Mouse (Mus musculus) limb, embryonic 15.5 days (tissue): ENCODE results near the gene Mad2l2. TPM values are rescaled to one million over a fixed set of nuclear protein-coding genes. Genes with fewer than 3 reads are reported as not detected.

Source experiments
- ATAC-seq: fragments of 200-750 bp; cut with Nextera tagmentation; 2 replicates; pipeline ENCODE4 v1.8.0; 2017; ENCODE audit warnings: low read depth, moderate TSS enrichment; ENCODE audit not compliant: insufficient number of reproducible peaks, low FRiP score, low TSS enrichment
- H3K27ac ChIP-seq: fragments of 300-500 bp; sonication (generic); 2 replicates; pipeline ENCODE4 v1.5.1; 2015; ENCODE audit warnings: moderate library complexity, mild to moderate bottlenecking, inconsistent platforms
- H3K27me3 ChIP-seq: fragments of 300-500 bp; sonication (generic); 2 replicates; pipeline ENCODE4 v1.6.1; 2015; ENCODE audit warnings: inconsistent platforms
- H3K36me3 ChIP-seq: fragments of 300-500 bp; sonication (generic); 2 replicates; pipeline ENCODE4 v1.6.1; 2015; ENCODE audit warnings: inconsistent platforms
- H3K4me1 ChIP-seq: fragments of 300-500 bp; sonication (generic); 2 replicates; pipeline ENCODE4 v1.6.1; 2015; ENCODE audit warnings: inconsistent platforms
- H3K4me2 ChIP-seq: fragments of 300-500 bp; sonication (generic); 2 replicates; pipeline ENCODE4 v1.6.1; 2015; ENCODE audit warnings: mild to moderate bottlenecking, inconsistent platforms
- H3K4me3 ChIP-seq: fragments of 300-500 bp; sonication (generic); 2 replicates; pipeline ENCODE4 v1.5.1; 2015; ENCODE audit warnings: mild to moderate bottlenecking, inconsistent platforms
- H3K9ac ChIP-seq: fragments of 300-500 bp; sonication (generic); 2 replicates; pipeline ENCODE4 v1.6.1; 2015; ENCODE audit warnings: inconsistent platforms
- H3K9me3 ChIP-seq: fragments of 300-500 bp; sonication (generic); 2 replicates; pipeline ENCODE4 v1.6.1; 2016; ENCODE audit warnings: inconsistent platforms
- WGBS: fragments of 180-500 bp; shearing (Covaris S2); methylation state at CpG from one replicate; pipeline ENCODE4 v1.1.7; 2015; 5-methylcytosine and 5-hydroxymethylcytosine counted together
- polyA plus RNA-seq: library from polyadenylated mRNA; unstranded; fragments of >200 nt; fragmentation: Nextera tagmentation; extraction: Ambion mirVana; gene quantifications from 2 replicates; pipeline ENCODE4 v1.2.1, GENCODE M21; 2015

Gene Mad2l2
- polyA plus RNA-seq, 1 experiment from 2014 or later: 47.7 TPM

DNA sequence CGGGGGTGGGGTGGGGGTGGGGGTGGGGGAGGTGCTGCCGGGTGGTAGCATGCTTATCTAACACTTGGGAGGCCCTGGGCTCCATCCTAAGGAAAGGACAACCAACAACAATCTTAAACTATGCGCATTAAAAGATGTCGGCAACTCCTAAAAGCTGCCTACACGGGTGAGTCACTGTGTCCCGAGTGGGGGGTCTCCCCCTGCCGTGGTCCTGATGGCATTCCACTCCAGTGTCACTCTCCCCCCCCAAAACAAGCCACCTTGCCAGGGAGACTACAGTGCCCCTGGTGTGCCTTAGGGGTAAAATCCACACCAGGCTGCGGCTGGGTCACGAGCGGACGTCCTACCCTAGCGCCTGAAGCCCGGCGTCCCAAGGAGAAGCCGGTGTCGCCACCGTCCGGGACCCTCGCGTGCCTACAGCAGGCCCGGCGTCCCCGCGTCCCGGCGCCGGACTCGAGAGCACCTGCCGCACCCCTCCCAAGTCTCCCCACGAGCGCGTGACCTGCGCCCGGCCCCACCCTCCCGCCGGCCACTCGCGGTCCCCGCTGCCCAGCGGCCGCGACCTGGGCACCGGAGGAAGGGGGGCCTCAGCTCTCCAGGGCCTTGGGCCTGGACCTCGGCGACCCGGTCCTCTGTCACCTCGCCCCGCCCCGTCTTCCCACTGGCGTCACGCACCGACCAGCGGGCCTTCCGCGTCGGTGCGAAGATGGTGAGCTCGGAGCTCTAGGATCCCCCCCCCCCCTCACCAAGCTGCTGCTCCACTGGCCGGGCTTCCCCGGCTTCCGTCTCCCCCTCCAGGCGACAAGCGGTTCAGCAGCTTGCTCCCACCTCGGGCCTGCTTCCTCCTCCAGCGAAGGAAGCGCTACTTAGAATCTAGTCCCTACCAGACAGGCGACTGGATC is 21.3 kb downstream of the Mad2l2 start, which contains the start of gene Fbxo6:
Gene Fbxo6, minus strand, starts transcription at position 874 of the 902 bp plus-strand sequence.
- Histone ChIP-seq H3K36me3 (peaks cover 12% of the 10 kb centered on the region; the same call in 1 of the 2 replicates), H3K4me2 (peak within 1 kb of the TSS; percentile 95)
- ATAC-seq: peak; percentile 84

DNA sequence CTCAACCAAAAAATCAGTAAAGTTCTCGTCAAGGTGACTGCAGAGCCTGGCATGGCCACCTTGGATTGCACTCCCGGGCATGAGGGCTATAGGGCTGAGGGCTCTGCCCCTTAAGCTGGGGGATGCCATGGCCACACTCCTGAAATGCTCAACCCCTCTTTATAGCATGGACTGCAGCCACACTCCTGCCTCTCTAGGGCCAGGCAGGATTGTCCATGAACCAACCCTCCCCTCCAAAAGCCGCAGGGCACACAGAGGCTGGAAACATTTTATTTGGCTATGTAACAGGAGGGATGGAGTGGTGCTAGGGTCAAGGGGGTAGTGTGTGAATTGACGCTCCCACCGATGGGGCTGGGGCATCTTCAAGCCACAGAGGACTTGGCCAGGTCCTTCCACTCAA is 22.4 kb downstream of the Mad2l2 start:
- Histone ChIP-seq H3K4me1 (peaks cover 23% of the 10 kb centered on the region; the same call in 1 of the 2 replicates), H3K9me3 (no peaks in the 10 kb centered on the region), H3K27ac (no peak overlapping the region), H3K27me3 (no peaks in the 10 kb centered on the region), H3K4me2 (no peak overlapping the region), H3K36me3 (peaks cover 3% of the 10 kb centered on the region; the same call in 1 of the 2 replicates), H3K4me3 (no peak overlapping the region), H3K9ac (no peak overlapping the region)
- 79% methylated on average over 5 of the region's 5 CpGs for WGBS
- ATAC-seq: no peak

More for the DNA sequence above, 21.3 kb downstream of the Mad2l2 start, which contains the start of gene Fbxo6:
- H3K27me3 ChIP-seq: no peaks in the 10 kb centered on the region
- H3K4me3 ChIP-seq: peak within 1 kb of the TSS; percentile 66
- H3K4me1 ChIP-seq: peaks cover 23% of the 10 kb centered on the region; the same call in 1 of the 2 replicates
- no peaks in the 10 kb centered on the region for H3K9me3 ChIP-seq
- peak within 1 kb of the TSS; percentile 65 for H3K9ac ChIP-seq
- H3K27ac ChIP-seq: peak within 1 kb of the TSS; percentile 74
- 1% methylated on average over 65 of the region's 67 CpGs for WGBS

DNA sequence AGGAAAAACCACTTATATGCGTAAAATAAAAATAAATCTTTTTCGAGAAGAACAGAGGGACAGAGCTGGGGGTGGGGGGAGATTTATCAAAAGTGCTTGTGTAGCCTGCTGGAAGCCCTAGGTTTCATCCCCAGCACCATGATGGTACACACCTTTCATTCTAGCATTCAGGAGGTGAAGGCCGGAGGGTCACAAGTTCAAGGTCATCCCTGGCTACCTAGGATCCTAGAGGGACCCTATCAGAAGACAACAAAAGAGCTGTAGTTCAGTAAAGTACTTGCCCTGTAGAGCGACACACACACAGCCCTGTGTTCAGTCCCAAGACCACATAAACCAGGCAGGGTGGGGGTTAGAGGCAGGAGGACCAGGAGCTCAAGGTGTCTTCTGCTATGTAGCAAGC is 23.8 kb downstream of the Mad2l2 start:
- 90% methylated on average over 4 of the region's 4 CpGs for WGBS
- Histone ChIP-seq H3K27me3 (peaks cover 6% of the 10 kb centered on the region; the same call in 1 of the 2 replicates), H3K27ac (no peak overlapping the region), H3K4me1 (peaks cover 31% of the 10 kb centered on the region), H3K9ac (no peak overlapping the region), H3K36me3 (peaks cover 3% of the 10 kb centered on the region; the same call in 1 of the 2 replicates), H3K4me3 (no peak overlapping the region), H3K9me3 (no peaks in the 10 kb centered on the region), H3K4me2 (no peak overlapping the region)
- ATAC-seq: no peak

DNA sequence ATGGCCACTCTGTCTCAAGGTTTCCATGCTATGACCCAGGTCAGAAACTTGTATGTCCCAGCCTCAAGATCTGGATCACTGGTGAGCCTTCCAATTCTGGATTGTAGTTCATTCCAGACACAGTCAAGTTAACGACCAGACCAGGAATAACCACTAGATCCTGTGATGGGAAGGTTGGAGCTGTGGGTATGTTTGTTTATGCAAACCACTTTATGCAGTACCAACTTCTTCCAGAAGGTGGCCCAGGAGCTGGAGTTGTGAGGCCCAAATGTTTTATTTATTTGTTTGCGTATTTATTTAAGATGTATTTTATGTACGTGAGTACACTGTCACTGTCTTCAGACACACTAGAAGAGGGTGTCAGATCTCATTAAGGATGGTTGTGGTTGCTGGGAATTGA is 24.8 kb downstream of the Mad2l2 start:
- Histone ChIP-seq H3K27ac (no peak overlapping the region), H3K9ac (no peak overlapping the region), H3K27me3 (peaks cover 6% of the 10 kb centered on the region; the same call in 1 of the 2 replicates), H3K9me3 (no peaks in the 10 kb centered on the region), H3K4me2 (no peak overlapping the region), H3K4me3 (no peak overlapping the region), H3K4me1 (peaks cover 33% of the 10 kb centered on the region), H3K36me3 (peaks cover 3% of the 10 kb centered on the region; the same call in 1 of the 2 replicates)
- ATAC-seq: no peak
- 58% methylated on average over 3 of the region's 3 CpGs for WGBS

DNA sequence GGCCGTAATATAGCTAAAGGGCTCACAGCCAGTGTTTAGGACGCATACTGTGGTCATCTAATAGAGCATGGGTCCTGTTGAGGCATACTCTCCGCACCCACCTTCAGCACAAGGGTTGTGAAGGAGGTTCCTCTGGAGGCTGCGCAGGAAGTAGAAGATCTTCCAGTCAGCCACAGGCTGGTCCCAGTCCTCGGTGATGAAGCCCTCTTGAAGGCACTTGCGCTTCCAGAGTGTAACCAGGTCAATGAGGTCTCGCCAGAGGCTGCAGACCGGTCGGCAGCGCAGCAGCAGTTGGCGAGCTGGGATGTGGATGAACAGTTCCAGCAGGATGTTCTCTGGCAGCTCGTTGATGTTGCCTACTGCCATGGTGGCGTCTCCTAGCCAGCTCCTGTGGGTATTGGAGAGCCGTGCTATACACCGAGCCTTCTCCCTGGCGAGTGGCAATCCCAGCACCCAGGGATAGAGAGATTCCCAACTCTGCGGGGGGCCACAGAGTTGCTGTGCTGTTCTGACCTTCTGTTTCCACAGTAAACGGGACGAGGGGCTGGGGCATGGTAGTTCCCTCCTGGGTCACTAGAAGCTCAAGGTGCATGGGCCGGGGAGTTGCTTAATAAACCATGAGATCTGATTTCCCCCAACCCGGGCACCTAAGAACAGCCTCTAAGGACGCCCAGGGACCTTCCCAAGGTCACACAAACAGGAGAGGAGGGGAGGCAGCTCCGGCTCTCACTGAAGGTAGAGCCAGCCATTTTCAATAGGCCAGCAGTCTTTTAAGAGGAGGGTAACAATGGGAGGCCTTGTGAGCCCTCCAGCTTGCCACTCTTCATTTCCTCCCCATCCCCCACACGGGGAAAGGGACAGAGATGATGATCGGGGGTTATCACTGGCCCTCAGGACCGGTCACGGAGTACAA is 28.5 kb downstream of the Mad2l2 start:
- 37% methylated on average over 27 of the region's 27 CpGs for WGBS
- ATAC-seq: no peak
- peak overlapping the region; percentile 97 for H3K4me2 ChIP-seq

DNA sequence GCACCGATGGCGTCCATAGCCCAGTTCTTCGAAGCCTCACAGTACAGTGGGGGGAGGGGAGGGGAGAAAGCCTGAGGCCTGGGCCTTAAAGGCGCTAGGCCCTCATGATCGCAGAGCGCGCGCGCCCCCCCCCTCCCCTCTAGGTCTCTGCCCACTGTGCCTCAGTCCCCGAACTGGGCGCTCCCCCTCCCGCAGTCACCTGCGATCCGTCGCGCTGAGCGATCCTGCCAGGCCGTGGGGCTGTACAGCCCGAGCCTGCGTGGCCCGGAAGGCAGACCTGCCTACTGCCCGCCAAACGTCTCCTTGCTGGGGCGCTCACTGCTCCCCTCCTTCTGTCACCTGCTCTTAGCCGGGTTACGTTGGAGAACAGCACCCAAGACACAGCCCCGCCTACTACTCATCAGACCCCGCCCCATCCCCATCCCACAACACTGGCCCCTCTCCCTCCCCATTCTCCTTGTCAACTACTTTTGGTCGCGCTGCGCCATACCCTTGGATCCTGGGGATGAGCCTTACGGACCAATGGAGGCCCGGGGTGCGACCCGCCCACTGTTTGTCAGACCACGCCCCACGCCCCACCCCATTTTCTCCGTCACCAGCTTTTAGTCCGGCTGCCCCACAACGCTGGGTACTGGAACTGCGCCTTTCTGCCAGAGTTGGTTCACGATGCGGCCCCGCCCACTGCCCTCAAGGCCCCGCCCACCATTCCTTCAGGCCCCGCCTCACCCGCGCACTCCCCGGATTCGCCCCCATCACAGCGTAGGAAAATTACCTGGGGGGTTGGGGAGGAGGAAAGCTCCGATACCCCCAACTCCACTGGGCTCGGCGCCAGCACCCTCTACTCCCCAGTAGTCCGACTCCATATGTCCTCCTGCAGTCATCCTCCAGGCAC is 29.6 kb downstream of the Mad2l2 start:
- Histone ChIP-seq H3K4me2 (peak overlapping the region; percentile 97), H3K9me3 (no peaks in the 10 kb centered on the region), H3K27ac (no peak overlapping the region), H3K9ac (peak overlapping the region; percentile 63), H3K4me1 (peaks cover 43% of the 10 kb centered on the region), H3K4me3 (peak overlapping the region; percentile 61), H3K36me3 (0 out of 2 replicates have a peak, but pooled peaks cover 3% of the 10 kb centered on the region), H3K27me3 (peaks cover 53% of the 10 kb centered on the region)
- under 1% methylated on average over 54 of the region's 55 CpGs for WGBS
- peak; percentile 83 for ATAC-seq

More for the DNA sequence above, 28.5 kb downstream of the Mad2l2 start:
- Histone ChIP-seq H3K27me3 (peaks cover 42% of the 10 kb centered on the region), H3K9ac (peak overlapping the region; percentile 63; the same call in 1 of the 2 replicates), H3K9me3 (no peaks in the 10 kb centered on the region), H3K4me1 (peaks cover 32% of the 10 kb centered on the region), H3K27ac (no peak overlapping the region), H3K36me3 (0 out of 2 replicates have a peak, but pooled peaks cover 3% of the 10 kb centered on the region), H3K4me3 (peak overlapping the region; percentile 61)

DNA sequence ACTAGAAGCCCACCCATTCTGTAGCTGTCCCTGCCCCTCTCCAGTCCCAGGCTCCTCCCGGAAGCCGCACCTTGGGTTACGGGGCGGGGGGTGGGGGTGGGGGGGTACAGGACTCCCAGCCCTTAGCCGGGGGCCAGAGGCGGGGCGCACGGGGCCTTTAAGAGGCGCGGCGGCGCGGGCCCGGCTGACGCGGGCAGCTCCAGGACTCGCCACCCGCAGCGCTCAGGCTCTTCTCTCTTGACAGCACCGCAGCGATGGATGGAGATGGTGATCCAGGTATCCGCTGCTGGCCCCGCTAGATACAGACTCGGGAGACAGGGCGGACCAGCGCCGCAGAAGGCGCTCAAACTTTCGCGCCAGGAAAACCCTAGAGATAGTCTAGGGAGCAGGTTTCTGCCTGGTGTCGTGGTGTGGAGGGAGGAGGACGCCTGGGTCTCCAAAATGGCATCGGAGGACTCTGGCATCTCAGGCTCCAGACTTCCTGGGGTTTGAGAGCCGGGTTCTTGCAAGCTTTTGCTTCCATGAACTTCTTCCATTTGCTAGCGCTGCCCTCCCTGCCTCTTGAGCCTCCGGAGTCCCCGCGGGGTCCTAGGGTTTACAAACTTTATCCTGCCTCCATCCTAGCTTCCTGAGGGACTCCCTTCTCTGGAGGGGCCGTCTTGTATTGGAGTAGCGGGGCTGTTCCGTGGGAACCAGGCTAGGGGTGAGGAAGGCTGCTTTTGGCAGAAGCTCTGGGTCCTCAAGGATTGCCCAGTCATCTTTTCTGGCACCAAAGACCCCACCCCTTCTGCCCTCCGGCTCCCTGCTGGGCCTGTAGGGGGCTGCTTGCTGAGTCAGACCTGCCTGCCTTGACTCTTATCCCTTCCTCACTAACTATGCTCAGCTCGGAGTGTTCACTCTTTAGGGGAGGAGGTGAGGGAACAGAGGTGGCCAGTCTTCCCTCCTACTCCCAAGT is 30.5 kb downstream of the Mad2l2 start, which contains the start of the genes Fbxo44 and Fbxo2:
Gene Fbxo44, minus strand, starts transcription at position 47 of the 955 bp plus-strand sequence.
Gene Fbxo2, plus strand, starts transcription at position 186 of the 955 bp plus-strand sequence.
- peak; percentile 67 for ATAC-seq
- H3K4me3 ChIP-seq: peak within 1 kb of the TSS; percentile 61

DNA sequence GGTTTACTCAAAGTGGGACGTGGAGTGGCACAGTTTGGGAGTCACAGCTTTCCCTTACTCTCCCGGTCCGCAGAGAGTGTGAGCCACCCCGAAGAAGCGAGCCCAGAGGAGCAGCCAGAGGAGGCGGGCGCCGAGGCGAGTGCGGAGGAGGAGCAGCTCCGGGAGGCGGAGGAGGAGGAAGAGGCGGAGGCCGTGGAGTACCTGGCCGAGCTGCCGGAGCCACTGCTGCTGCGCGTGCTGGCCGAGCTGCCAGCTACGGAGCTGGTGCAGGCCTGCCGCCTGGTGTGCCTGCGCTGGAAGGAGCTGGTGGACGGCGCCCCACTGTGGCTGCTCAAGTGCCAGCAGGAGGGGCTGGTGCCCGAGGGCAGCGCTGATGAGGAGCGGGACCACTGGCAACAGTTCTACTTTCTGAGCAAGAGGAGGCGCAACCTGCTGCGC is 33.8 kb downstream of the Mad2l2 start:
- no peak overlapping the region for H3K27ac ChIP-seq
- H3K36me3 ChIP-seq: no peaks in the 10 kb centered on the region
- H3K4me2 ChIP-seq: peak overlapping the region; percentile 59
- no peak overlapping the region for H3K9ac ChIP-seq
- peak overlapping the region; percentile 32 for H3K4me3 ChIP-seq
- H3K9me3 ChIP-seq: no peaks in the 10 kb centered on the region
- ATAC-seq: no peak
- H3K4me1 ChIP-seq: peaks cover 48% of the 10 kb centered on the region
- under 1% methylated on average over 29 of the region's 29 CpGs for WGBS
- peaks cover 76% of the 10 kb centered on the region for H3K27me3 ChIP-seq

More for the DNA sequence above, 30.5 kb downstream of the Mad2l2 start, which contains the start of the genes Fbxo44 and Fbxo2:
- WGBS: under 1% methylated on average over 43 of the region's 43 CpGs
- H3K9ac ChIP-seq: peak within 1 kb of the TSS; percentile 63
- H3K27ac ChIP-seq: no peak within 1 kb of the TSS
- peaks cover 45% of the 10 kb centered on the region for H3K4me1 ChIP-seq
- 0 out of 2 replicates have a peak, but pooled peaks cover under 1% of the 10 kb centered on the region for H3K36me3 ChIP-seq
- H3K9me3 ChIP-seq: no peaks in the 10 kb centered on the region
- H3K27me3 ChIP-seq: peaks cover 62% of the 10 kb centered on the region
- peak within 1 kb of the TSS; percentile 97 for H3K4me2 ChIP-seq

DNA sequence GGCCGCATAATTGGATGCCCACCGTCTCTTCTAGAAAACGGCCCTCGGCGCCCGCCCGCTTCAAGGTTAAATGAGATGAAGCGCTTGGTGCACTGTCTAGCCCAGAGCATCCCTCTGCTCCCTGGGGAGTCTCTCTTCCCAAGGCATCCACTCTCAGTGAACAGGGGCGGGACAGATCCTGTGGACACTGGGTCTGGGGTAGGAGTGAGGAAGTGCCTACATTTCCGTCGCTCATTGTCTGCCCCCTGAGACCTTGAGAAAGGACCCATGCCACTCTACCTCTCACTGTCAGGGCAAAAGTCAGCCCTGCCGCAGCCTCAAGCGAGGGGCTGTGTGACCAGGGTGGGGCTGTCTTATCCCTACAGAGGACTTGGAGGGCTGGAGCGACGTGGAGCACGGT is 34.3 kb downstream of the Mad2l2 start:
- H3K4me2 ChIP-seq: peak overlapping the region; percentile 59; the same call in 1 of the 2 replicates
- no peaks in the 10 kb centered on the region for H3K9me3 ChIP-seq
- peaks cover 78% of the 10 kb centered on the region for H3K27me3 ChIP-seq
- H3K4me1 ChIP-seq: peaks cover 44% of the 10 kb centered on the region
- H3K36me3 ChIP-seq: no peaks in the 10 kb centered on the region
- no peak overlapping the region for H3K9ac ChIP-seq
- WGBS: 2% methylated on average over 16 of the region's 16 CpGs
- no peak overlapping the region for H3K27ac ChIP-seq
- H3K4me3 ChIP-seq: peak overlapping the region; percentile 32
- no peak for ATAC-seq
